Mouse (Mus musculus): ENCODE data around the gene Olfr773. TPM values are rescaled to one million over a fixed set of nuclear protein-coding genes. Genes with fewer than 3 reads are reported as not detected.
"Not testable (repeated sequence)": the region's sequence is repeated elsewhere in the genome, so short reads cannot be mapped to it uniquely, and the experiment has no call there.

Olfr773 gene
- not detected in 2 replicates for polyA plus RNA-seq (2012; rRNA removed)

- H3K4me1 ChIP-seq (ENCODE audit: control insufficient read depth, insufficient read depth, insufficient read length); DNase-seq (ENCODE audit: low read depth in 1 of 2, low spot score in 2 of 2); H3K36me3 ChIP-seq (ENCODE audit: control insufficient read depth, insufficient read depth, low read length); H3K27ac ChIP-seq (ENCODE audit: insufficient read depth, low read length); H3K4me3 ChIP-seq (ENCODE audit: extremely low read depth, insufficient read depth, insufficient read length); H3K27me3 ChIP-seq (ENCODE audit: control insufficient read depth, insufficient read depth, low read length): not testable (repeated sequence)
These were observed at the start of gene Olfr773 for GRCm38 (mm10) chr10:129187319-129187718. TSS of gene Olfr773 (minus strand) at chr10:129187419.

GRCm38 (mm10) chr10:129235904-129236303, 48.7 kb upstream of the Olfr773 start, which contains the start of gene Olfr774:
TSS of gene Olfr774 (plus strand) at chr10:129236204.
- Histone ChIP-seq H3K4me3 (ENCODE audit: extremely low read depth, insufficient read depth, insufficient read length) (no peak within 1 kb of the TSS), H3K4me1 (ENCODE audit: control insufficient read depth, insufficient read depth, insufficient read length) (no peaks in the 10 kb centered on the region), H3K27me3 (ENCODE audit: control insufficient read depth, insufficient read depth, low read length) (no peaks in the 10 kb centered on the region), H3K36me3 (ENCODE audit: control insufficient read depth, insufficient read depth, low read length) (no peaks in the 10 kb centered on the region), H3K27ac (ENCODE audit: insufficient read depth, low read length) (no peak within 1 kb of the TSS)
- DNase-seq (ENCODE audit: low read depth in 1 of 2, low spot score in 2 of 2): no peak
- TF ChIP-seq CTCF (IDR thresholded peaks at IDR 0.05; ENCODE audit: extremely low read depth, insufficient read depth, insufficient read length, insufficient replicate concordance) (no peak), POLR2A (IDR thresholded peaks at IDR 0.05; ENCODE audit: low read depth, low read length) (no peak)
- 76% methylated on average over 2 of the region's 2 CpGs for WGBS

GRCm38 (mm10) chr10:129230737-129231136, 43.5 kb upstream of the Olfr773 start:
- H3K4me1 ChIP-seq (ENCODE audit: control insufficient read depth, insufficient read depth, insufficient read length): no peaks in the 10 kb centered on the region
- H3K36me3 ChIP-seq (ENCODE audit: control insufficient read depth, insufficient read depth, low read length): no peaks in the 10 kb centered on the region
- 80% methylated on average over 1 of the region's 1 CpGs for WGBS
- DNase-seq (ENCODE audit: low read depth in 1 of 2, low spot score in 2 of 2): no peak
- H3K27ac ChIP-seq (ENCODE audit: insufficient read depth, low read length): no peak overlapping the region
- no peak overlapping the region for H3K4me3 ChIP-seq (ENCODE audit: extremely low read depth, insufficient read depth, insufficient read length)
- H3K27me3 ChIP-seq (ENCODE audit: control insufficient read depth, insufficient read depth, low read length): no peaks in the 10 kb centered on the region
- TF ChIP-seq POLR2A (IDR thresholded peaks at IDR 0.05; ENCODE audit: low read depth, low read length) (no peak), CTCF (IDR thresholded peaks at IDR 0.05; ENCODE audit: extremely low read depth, insufficient read depth, insufficient read length, insufficient replicate concordance) (no peak)

- not testable (repeated sequence) for H3K27me3 ChIP-seq (ENCODE audit: control insufficient read depth, insufficient read depth, low read length); DNase-seq (ENCODE audit: low read depth in 1 of 2, low spot score in 2 of 2); H3K4me3 ChIP-seq (ENCODE audit: extremely low read depth, insufficient read depth, insufficient read length); H3K27ac ChIP-seq (ENCODE audit: insufficient read depth, low read length); H3K36me3 ChIP-seq (ENCODE audit: control insufficient read depth, insufficient read depth, low read length); H3K4me1 ChIP-seq (ENCODE audit: control insufficient read depth, insufficient read depth, insufficient read length)
- 77% methylated on average over 4 of the region's 4 CpGs for WGBS
These were observed 9.4 kb downstream of the Olfr773 start, which contains the start of gene Olfr772 for GRCm38 (mm10) chr10:129177821-129178220. TSS of gene Olfr772 (minus strand) at chr10:129177921.

- 78% methylated on average over 1 of the region's 1 CpGs for WGBS
- H3K27me3 ChIP-seq (ENCODE audit: control insufficient read depth, insufficient read depth, low read length): no peaks in the 10 kb centered on the region
- no peak within 1 kb of the TSS for H3K4me3 ChIP-seq (ENCODE audit: extremely low read depth, insufficient read depth, insufficient read length)
These were observed 22.6 kb downstream of the Olfr773 start, which contains the start of gene Olfr771 for GRCm38 (mm10) chr10:129164651-129165050. TSS of gene Olfr771 (minus strand) at chr10:129164751.

GRCm38 (mm10) chr10:129138898-129139297, 48.3 kb downstream of the Olfr773 start, which contains the start of gene Olfr770:
TSS of gene Olfr770 (minus strand) at chr10:129138998.
- H3K4me3 ChIP-seq (ENCODE audit: extremely low read depth, insufficient read depth, insufficient read length): no peak within 1 kb of the TSS
- WGBS: 86% methylated on average over 2 of the region's 2 CpGs
- no peaks in the 10 kb centered on the region for H3K27me3 ChIP-seq (ENCODE audit: control insufficient read depth, insufficient read depth, low read length)
- no peaks in the 10 kb centered on the region for H3K36me3 ChIP-seq (ENCODE audit: control insufficient read depth, insufficient read depth, low read length)
- H3K4me1 ChIP-seq (ENCODE audit: control insufficient read depth, insufficient read depth, insufficient read length): no peaks in the 10 kb centered on the region
- no peak within 1 kb of the TSS for H3K27ac ChIP-seq (ENCODE audit: insufficient read depth, low read length)
- no peak for DNase-seq (ENCODE audit: low read depth in 1 of 2, low spot score in 2 of 2)
- TF ChIP-seq CTCF (IDR thresholded peaks at IDR 0.05; ENCODE audit: extremely low read depth, insufficient read depth, insufficient read length, insufficient replicate concordance) (no peak), POLR2A (IDR thresholded peaks at IDR 0.05; ENCODE audit: low read depth, low read length) (no peak)

More at GRCm38 (mm10) chr10:129164651-129165050, 22.6 kb downstream of the Olfr773 start, which contains the start of gene Olfr771:
- Histone ChIP-seq H3K27ac (ENCODE audit: insufficient read depth, low read length) (no peak within 1 kb of the TSS), H3K4me1 (ENCODE audit: control insufficient read depth, insufficient read depth, insufficient read length) (no peaks in the 10 kb centered on the region), H3K36me3 (ENCODE audit: control insufficient read depth, insufficient read depth, low read length) (no peaks in the 10 kb centered on the region)
- no peak for TF ChIP-seq CTCF (IDR thresholded peaks at IDR 0.05; ENCODE audit: extremely low read depth, insufficient read depth, insufficient read length, insufficient replicate concordance)
- no peak for TF ChIP-seq POLR2A (IDR thresholded peaks at IDR 0.05; ENCODE audit: low read depth, low read length)
- DNase-seq (ENCODE audit: low read depth in 1 of 2, low spot score in 2 of 2): no peak

Other genes starting within 250 kb of the Olfr773 start
- 0.07 TPM in 1 of 2 replicates, not detected in the other for gene Mettl7b, start 226.4 kb downstream of the Olfr773 start, polyA plus RNA-seq (2012; rRNA removed)
- not detected in 2 replicates for gene Olfr9, start 198.0 kb downstream of the Olfr773 start, polyA plus RNA-seq (2012; rRNA removed)
- not detected in 2 replicates for gene Olfr763, start 176.6 kb downstream of the Olfr773 start, polyA plus RNA-seq (2012; rRNA removed)
- not detected in 2 replicates for gene Olfr764-ps1, start 147.5 kb downstream of the Olfr773 start, polyA plus RNA-seq (2012; rRNA removed)
- gene Olfr765, start 137.4 kb downstream of the Olfr773 start, polyA plus RNA-seq (2012; rRNA removed): not detected in 2 replicates
- gene Olfr766-ps1, start 118.4 kb downstream of the Olfr773 start, polyA plus RNA-seq (2012; rRNA removed): not detected in 2 replicates
- gene Olfr767, start 104.5 kb downstream of the Olfr773 start, polyA plus RNA-seq (2012; rRNA removed): not detected in 2 replicates
- not detected in 2 replicates for gene Olfr768, start 88.0 kb downstream of the Olfr773 start, polyA plus RNA-seq (2012; rRNA removed)
- gene Olfr769, start 69.6 kb downstream of the Olfr773 start, polyA plus RNA-seq (2012; rRNA removed): not detected in 2 replicates
- gene Olfr770, start 48.4 kb downstream of the Olfr773 start, polyA plus RNA-seq (2012; rRNA removed): not detected in 2 replicates
- not detected in 2 replicates for gene Olfr771, start 22.7 kb downstream of the Olfr773 start, polyA plus RNA-seq (2012; rRNA removed)
- not detected in 2 replicates for gene Olfr772, start 9.5 kb downstream of the Olfr773 start, polyA plus RNA-seq (2012; rRNA removed)
- gene Olfr774, start 48.8 kb upstream of the Olfr773 start, polyA plus RNA-seq (2012; rRNA removed): not detected in 2 replicates
- not detected in 2 replicates for gene Olfr775, start 61.0 kb upstream of the Olfr773 start, polyA plus RNA-seq (2012; rRNA removed)
- not detected in 2 replicates for gene Olfr776, start 71.7 kb upstream of the Olfr773 start, polyA plus RNA-seq (2012; rRNA removed)
- not detected in 2 replicates for gene Olfr777, start 84.1 kb upstream of the Olfr773 start, polyA plus RNA-seq (2012; rRNA removed)
- gene Olfr780, start 130.7 kb upstream of the Olfr773 start, polyA plus RNA-seq (2012; rRNA removed): not detected in 2 replicates
- not detected in 2 replicates for gene Olfr781, start 141.4 kb upstream of the Olfr773 start, polyA plus RNA-seq (2012; rRNA removed)
- gene Olfr782, start 161.4 kb upstream of the Olfr773 start, polyA plus RNA-seq (2012; rRNA removed): not detected in 2 replicates
- gene Olfr784, start 196.7 kb upstream of the Olfr773 start, polyA plus RNA-seq (2012; rRNA removed): not detected in 2 replicates
- gene Olfr785, start 218.0 kb upstream of the Olfr773 start, polyA plus RNA-seq (2012; rRNA removed): not detected in 2 replicates
- not detected in 2 replicates for gene Olfr786, start 239.9 kb upstream of the Olfr773 start, polyA plus RNA-seq (2012; rRNA removed)

Measured in spleen, adult 2 months (tissue).